Mouse (Mus musculus): Measurements from ENCODE around the gene Ptgfrn. TPM values are rescaled to one million over a fixed set of nuclear protein-coding genes. Genes with fewer than 3 reads are reported as not detected.

Ptgfrn gene
- polyA plus RNA-seq, 1 experiment from 2014 or later = 10.5 TPM

DNA sequence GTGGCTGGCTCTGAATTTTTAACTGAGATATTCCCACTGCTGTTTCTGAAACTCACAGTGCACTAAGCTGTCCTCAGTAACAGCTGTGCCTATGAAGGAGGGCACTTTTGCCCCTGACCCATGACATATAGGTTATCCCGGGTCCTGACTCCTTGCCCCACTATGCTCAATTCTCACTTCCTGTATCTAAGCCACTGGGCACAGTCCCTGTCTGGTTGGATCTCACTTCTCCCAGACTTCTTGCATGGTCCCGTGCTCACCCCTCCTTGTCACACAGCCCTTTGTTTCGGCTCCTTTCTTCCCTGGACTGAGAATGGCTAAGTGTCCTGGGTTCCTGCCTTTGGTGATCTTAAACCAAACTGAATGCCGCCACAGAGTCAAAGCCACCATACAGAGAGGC, 115.8 kb downstream of the Ptgfrn start:
- 78% methylated on average over 4 of the region's 4 CpGs for whole genome bisulfite sequencing
- H3K4me3 ChIP-seq (ENCODE audit: low read depth, low read length) = no peak overlapping the region
- H3K27ac ChIP-seq (ENCODE audit: low read length) = no peak overlapping the region
- no peaks in the 10 kb centered on the region for H3K9me3 ChIP-seq (ENCODE audit: control insufficient read depth, low read depth, low read length)
- no peaks in the 10 kb centered on the region for H3K36me3 ChIP-seq (ENCODE audit: control insufficient read depth, insufficient read depth, low read length)
- ATAC-seq (ENCODE audit: insufficient number of reproducible peaks, insufficient read depth, low FRiP score, low read depth) = no peak
- H3K4me1 ChIP-seq (ENCODE audit: control insufficient read depth, insufficient read depth, low read length) = 0 out of 2 replicates have a peak, but pooled peaks cover 8% of the 10 kb centered on the region
- no peak overlapping the region for H3K9ac ChIP-seq (replicated peaks; ENCODE audit: low read depth, low read length)
- H3K27me3 ChIP-seq (ENCODE audit: control insufficient read depth, insufficient read depth, low read length) = no peaks in the 10 kb centered on the region
- no peak overlapping the region for H3K4me2 ChIP-seq (replicated peaks; ENCODE audit: low read depth, low read length)

DNA sequence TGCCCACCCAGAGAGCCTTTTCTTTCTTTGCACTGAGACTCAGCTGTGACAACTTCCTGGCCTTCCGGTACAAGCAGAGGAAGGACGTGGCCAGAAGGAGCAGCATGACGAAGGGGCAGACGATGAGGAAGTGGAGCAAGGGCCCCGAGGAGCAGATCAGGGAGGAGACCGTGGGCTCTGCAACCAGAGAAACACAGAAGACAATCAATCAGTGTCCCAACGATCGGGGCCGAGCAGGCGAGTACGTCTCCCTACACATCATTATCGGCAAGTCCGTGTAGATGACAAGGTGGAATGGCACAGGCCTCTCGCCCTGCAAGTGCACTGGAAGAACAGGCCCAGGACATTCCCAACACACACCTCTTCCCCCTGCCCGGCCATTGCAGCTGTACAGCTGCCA, 116.4 kb downstream of the Ptgfrn start:
- no peaks in the 10 kb centered on the region for H3K36me3 ChIP-seq (ENCODE audit: control insufficient read depth, insufficient read depth, low read length)
- WGBS = 30% methylated on average over 15 of the region's 15 CpGs
- H3K9me3 ChIP-seq (ENCODE audit: control insufficient read depth, low read depth, low read length) = no peaks in the 10 kb centered on the region
- H3K4me1 ChIP-seq (ENCODE audit: control insufficient read depth, insufficient read depth, low read length) = 0 out of 2 replicates have a peak, but pooled peaks cover 11% of the 10 kb centered on the region
- H3K27me3 ChIP-seq (ENCODE audit: control insufficient read depth, insufficient read depth, low read length) = no peaks in the 10 kb centered on the region
- H3K9ac ChIP-seq (replicated peaks; ENCODE audit: low read depth, low read length) = no peak overlapping the region
- H3K4me3 ChIP-seq (ENCODE audit: low read depth, low read length) = no peak overlapping the region
- ATAC-seq (ENCODE audit: insufficient number of reproducible peaks, insufficient read depth, low FRiP score, low read depth) = no peak
- H3K27ac ChIP-seq (ENCODE audit: low read length) = no peak overlapping the region
- no peak overlapping the region for H3K4me2 ChIP-seq (replicated peaks; ENCODE audit: low read depth, low read length)

DNA sequence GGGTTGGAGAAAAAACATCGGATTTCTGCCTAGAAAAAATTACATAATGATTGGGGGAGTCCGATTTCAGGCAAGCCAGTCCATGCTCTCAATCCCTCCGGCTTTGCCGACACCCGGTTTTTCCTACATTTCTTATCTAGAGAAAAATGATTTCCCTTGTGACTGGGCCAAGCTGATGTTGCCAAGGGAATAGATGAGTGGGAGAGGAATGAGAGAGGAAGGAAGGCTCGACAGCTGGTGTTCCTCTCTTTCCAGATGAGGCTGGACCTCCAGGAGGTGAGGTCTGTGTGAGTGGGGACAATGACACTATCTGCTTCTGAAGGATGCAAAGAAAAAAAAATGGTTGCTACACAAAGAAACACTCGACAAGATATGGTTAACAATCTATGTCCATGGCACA, 116.9 kb downstream of the Ptgfrn start:
- no peaks in the 10 kb centered on the region for H3K36me3 ChIP-seq (ENCODE audit: control insufficient read depth, insufficient read depth, low read length)
- H3K9ac ChIP-seq (replicated peaks; ENCODE audit: low read depth, low read length) = no peak overlapping the region
- no peak overlapping the region for H3K4me3 ChIP-seq (ENCODE audit: low read depth, low read length)
- 0 out of 2 replicates have a peak, but pooled peaks cover 11% of the 10 kb centered on the region for H3K4me1 ChIP-seq (ENCODE audit: control insufficient read depth, insufficient read depth, low read length)
- no peaks in the 10 kb centered on the region for H3K27me3 ChIP-seq (ENCODE audit: control insufficient read depth, insufficient read depth, low read length)
- no peak overlapping the region for H3K4me2 ChIP-seq (replicated peaks; ENCODE audit: low read depth, low read length)
- no peak overlapping the region for H3K27ac ChIP-seq (ENCODE audit: low read length)
- 55% methylated on average over 7 of the region's 7 CpGs for WGBS
- no peaks in the 10 kb centered on the region for H3K9me3 ChIP-seq (ENCODE audit: control insufficient read depth, low read depth, low read length)
- no peak for ATAC-seq (ENCODE audit: insufficient number of reproducible peaks, insufficient read depth, low FRiP score, low read depth)

Other genes starting within 250 kb of the Ptgfrn start
- 4.5 and 5.0 TPM in 2 replicates for gene Trim45, start 188.1 kb downstream of the Ptgfrn start, polyA plus RNA-seq (2014; fragmentation: Nextera tagmentation; extraction: Ambion mirVana)
- 16.5 and 18.1 TPM in 2 replicates for gene Ttf2, start 140.6 kb downstream of the Ptgfrn start, polyA plus RNA-seq (2014; fragmentation: Nextera tagmentation; extraction: Ambion mirVana)
- 0.20 TPM in 1 of 2 replicates, not detected in the other for gene Cd101, start 80.7 kb downstream of the Ptgfrn start, polyA plus RNA-seq (2014; fragmentation: Nextera tagmentation; extraction: Ambion mirVana)
- not detected in 2 replicates for gene Cd2, start 177.7 kb upstream of the Ptgfrn start, polyA plus RNA-seq (2014; fragmentation: Nextera tagmentation; extraction: Ambion mirVana)

Data from stomach, embryonic 14.5 days (tissue).